Mouse (Mus musculus) hematopoietic stem cell, adult 5-6 weeks (primary cell): ENCODE measurements around the gene Gm10974. TPM values are rescaled to one million over a fixed set of nuclear protein-coding genes. Genes with fewer than 3 reads are reported as not detected.

Source experiments
- ATAC-seq, 2 experiments: fragments of 125-278 bp in 1 of 2; replicated peaks in 1 of 2; 2 replicates each; pipeline ENCODE4 v1.8.0; 2016 to 2017; ENCODE audit warnings: inconsistent platforms in 2 of 2, mild to moderate bottlenecking in 2 of 2, moderate number of reproducible peaks in 2 of 2, low read depth in 1 of 2, moderate TSS enrichment in 1 of 2; ENCODE audit not compliant: low FRiP score in 2 of 2, poor library complexity in 2 of 2, severe bottlenecking in 2 of 2, insufficient read depth in 1 of 2, low TSS enrichment in 1 of 2
- total RNA-seq: library from RNA; stranded (forward); fragments of 172-1452, 232-1000 nt; gene quantifications from 2 replicates; pipeline ENCODE4 v1.2.3, GENCODE M21; 2017

Gene Gm10974
- total RNA-seq, 1 experiment from 2014 or later, result not detected

GRCm38 (mm10) chr7:66434453-66434935 lies 68.8 kb downstream of the Gm10974 start:
- ATAC-seq, result peak in 1 of 2 experiments; percentile 74; a peak in 2 of 4 replicates

Other genes starting within 250 kb of the Gm10974 start
- gene Lrrk1, start 22.4 kb downstream of the Gm10974 start, total RNA-seq, result 13.6 and 29.3 TPM in 2 replicates
- gene Aldh1a3, start 61.6 kb downstream of the Gm10974 start, total RNA-seq, result not detected in 2 replicates